ENCODE assay signal across 18 mouse cellular contexts in the genomic region with DNA sequence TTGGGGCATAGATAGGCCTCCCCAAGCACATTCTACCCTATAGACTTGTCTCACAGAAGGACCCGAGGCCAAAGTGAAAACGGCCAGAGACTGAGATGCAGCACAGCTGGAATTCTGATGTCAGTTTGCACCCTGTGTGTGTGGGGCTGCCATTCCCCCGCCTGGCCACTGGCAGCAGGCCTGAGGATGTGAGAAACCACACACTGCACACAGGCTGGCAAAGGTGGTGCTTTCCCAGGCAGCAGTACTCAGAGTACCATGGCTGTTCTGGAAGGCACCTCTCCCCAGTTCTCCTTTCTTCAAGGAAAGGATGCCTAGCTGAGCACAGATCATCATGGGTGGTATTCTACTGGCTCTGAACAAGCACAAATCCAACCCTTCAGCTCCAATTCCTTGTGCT. TPM values are rescaled to one million over a fixed set of nuclear protein-coding genes. Genes with fewer than 3 reads are reported as not detected.
DNase-seq lines count a peak whose midpoint lies in the region; ATAC-seq and TF ChIP-seq lines count a peak whose summit lies in the region.
"Had no signal": no experiment of that assay in that cellular context is flagged by ENCODE, and none has a peak within 500 bp of the region (broad histone marks: within the 10 kb centered on the region; RNA-seq: fewer than 3 reads in every experiment).

No protein-coding gene starts in this region.

- H3K27me3 ChIP-seq in heart, postnatal 0 days (ENCODE audit: control insufficient read depth, insufficient read depth, low read length), result no peaks in the 10 kb centered on the region
- no peaks in the 10 kb centered on the region for H3K27me3 ChIP-seq in heart, adult 2 months (ENCODE audit: control insufficient read depth, insufficient read depth, low read length)
- H3K27me3 ChIP-seq in lung, postnatal 0 days (replicated peaks; ENCODE audit: insufficient read depth, low read length), result no peaks in the 10 kb centered on the region
- H3K27me3 ChIP-seq: embryonic facial prominence, embryonic 13.5 days; Patski had no signal

- no peak overlapping the region for H3K27ac ChIP-seq in heart, postnatal 0 days (ENCODE audit: low read depth)
- H3K27ac ChIP-seq in heart, adult 2 months, result no peak overlapping the region
- H3K27ac ChIP-seq in lung, postnatal 0 days (ENCODE audit: low read length), result no peak overlapping the region
- H3K27ac ChIP-seq: embryonic facial prominence, embryonic 13.5 days; gastrocnemius, adult 2 months; hindbrain, embryonic 14.5 days had no signal

- TF ChIP-seq EP300 in heart, postnatal 0 days (IDR thresholded peaks at IDR 0.05; ENCODE audit: low read depth), result no peak
- no peak for TF ChIP-seq EP300 in heart, adult 2 months (IDR thresholded peaks at IDR 0.05; ENCODE audit: insufficient read depth, low read depth, low read length)
- no peak for TF ChIP-seq EP300 in lung, postnatal 0 days (IDR thresholded peaks at IDR 0.05)

- intact Hi-C loops in heart, adult 2 months (cut with DNase I), result no loop called here

- no peaks in the 10 kb centered on the region for H3K9me3 ChIP-seq in heart, postnatal 0 days (replicated peaks; ENCODE audit: control insufficient read depth, low read length)
- no peaks in the 10 kb centered on the region for H3K9me3 ChIP-seq in lung, postnatal 0 days (ENCODE audit: low read length)
- H3K9me3 ChIP-seq: embryonic facial prominence, embryonic 13.5 days had no signal

- WGBS in heart, postnatal 0 days, result 54% methylated on average over 3 of the region's 3 CpGs
- WGBS in heart, adult 2 months, result 68% methylated on average over 3 of the region's 3 CpGs
- WGBS in lung, postnatal 0 days, result 60% methylated on average over 3 of the region's 3 CpGs

- H3K4me1 ChIP-seq in heart, postnatal 0 days (ENCODE audit: control insufficient read depth, insufficient read depth), result peaks cover 37% of the 10 kb centered on the region
- peaks cover 3% of the 10 kb centered on the region for H3K4me1 ChIP-seq in heart, adult 2 months (ENCODE audit: control insufficient read depth, insufficient read depth, low read length)
- H3K4me1 ChIP-seq in lung, postnatal 0 days (ENCODE audit: insufficient read depth, low read depth, low read length), result no peaks in the 10 kb centered on the region

- no peak overlapping the region for H3K4me2 ChIP-seq in heart, postnatal 0 days (ENCODE audit: low read depth, low read length)
- no peak overlapping the region for H3K4me2 ChIP-seq in lung, postnatal 0 days (replicated peaks; ENCODE audit: low read depth, low read length)
- H3K4me2 ChIP-seq: embryonic facial prominence, embryonic 13.5 days; hindbrain, embryonic 14.5 days had no signal

- no peak for DNase-seq in heart, postnatal 0 days (ENCODE audit: low spot score)
- DNase-seq in heart, adult 2 months, result no peak
- DNase-seq in lung, postnatal 0 days (ENCODE audit: low spot score), result no peak
- no peak for DNase-seq in lung, postnatal 14 days
- DNase-seq in Muller cell, postnatal 12 days (ENCODE audit: inconsistent ontology term), result no peak
- no peak for DNase-seq in c-Kit-positive CD71-positive TER-119-positive erythroid progenitor cells, embryonic 14.5 days (ENCODE audit: low spot score)
- DNase-seq: adrenal gland, postnatal 36 days; cerebellum, adult 11 months; cerebellum, postnatal 25 days; gastrocnemius, adult 2 months; heart, adult 11 months; kidney, adult 2 months; kidney, postnatal 36 days; thymus, adult 18-20 months had no signal

- TF ChIP-seq CTCF in heart, postnatal 0 days (IDR thresholded peaks at IDR 0.05; ENCODE audit: low read depth), result peak; percentile 6; the same call in 1 of the 2 replicates
- TF ChIP-seq CTCF in heart, adult 2 months (IDR thresholded peaks at IDR 0.05), result no peak
- TF ChIP-seq CTCF in lung, postnatal 0 days (IDR thresholded peaks at IDR 0.05), result peak; percentile 58

- ATAC-seq in heart, postnatal 0 days (ENCODE audit: insufficient read depth, low read depth), result no peak
- ATAC-seq in lung, postnatal 0 days, result peak; percentile 47
- ATAC-seq in common myeloid progenitor, adult 5-6 weeks (replicated peaks; ENCODE audit: low read depth, poor library complexity, severe bottlenecking), result peak; percentile 60; the same call in 1 of the 2 replicates
- ATAC-seq: Patski had no signal

- no peak for TF ChIP-seq POLR2A in heart, adult 2 months (IDR thresholded peaks at IDR 0.05; ENCODE audit: insufficient read depth, low read depth, low read length)

- H3K9ac ChIP-seq in heart, postnatal 0 days (replicated peaks; ENCODE audit: low read depth, low read length), result no peak overlapping the region
- no peak overlapping the region for H3K9ac ChIP-seq in heart, adult 2 months (ENCODE audit: low read depth, low read length)
- no peak overlapping the region for H3K9ac ChIP-seq in lung, postnatal 0 days (replicated peaks; ENCODE audit: low read depth)
- H3K9ac ChIP-seq: embryonic facial prominence, embryonic 13.5 days; hindbrain, embryonic 14.5 days had no signal

- no peak overlapping the region for H3K4me3 ChIP-seq in heart, postnatal 0 days (ENCODE audit: low read depth, low read length)
- H3K4me3 ChIP-seq in heart, adult 2 months, result no peak overlapping the region
- no peak overlapping the region for H3K4me3 ChIP-seq in lung, postnatal 0 days (ENCODE audit: low read depth, low read length)
- H3K4me3 ChIP-seq: embryonic facial prominence, embryonic 13.5 days; gastrocnemius, adult 2 months had no signal

- peaks cover 32% of the 10 kb centered on the region for H3K36me3 ChIP-seq in heart, postnatal 0 days (replicated peaks; ENCODE audit: control insufficient read depth, insufficient read depth, low read length)
- no peaks in the 10 kb centered on the region for H3K36me3 ChIP-seq in heart, adult 2 months (ENCODE audit: control insufficient read depth, insufficient read depth, low read length)
- 0 out of 2 replicates have a peak, but pooled peaks cover 7% of the 10 kb centered on the region for H3K36me3 ChIP-seq in lung, postnatal 0 days (ENCODE audit: insufficient read depth, low read length)

- H3K79me2 ChIP-seq in heart, adult 2 months (replicated peaks; ENCODE audit: control insufficient read depth, insufficient read depth, low read length), result no peaks in the 10 kb centered on the region; the same call in 1 of the 2 replicates

RNA-seq across cellular contexts. Expression of a gene that starts 33.7 kb away (rescaled TPM):
- total RNA-seq in heart, postnatal 0 days (2014; rRNA removed; ENCODE audit: low replicate concordance), result 136 and 190 TPM in 2 replicates
- polyA plus RNA-seq in heart, postnatal 0 days (2015; fragmentation: Nextera tagmentation; extraction: Ambion mirVana), result 60.9 and 70.1 TPM in 2 replicates
- 100 to 1,000 TPM; 103 to 123 TPM for total RNA-seq in heart, adult 2 months (2021)
- 68.9 and 81.6 TPM in 2 replicates for polyA plus RNA-seq in heart, adult 2 months (2012; rRNA removed)
- polyA plus RNA-seq in lung, postnatal 0 days (2015; fragmentation: Nextera tagmentation; extraction: Ambion mirVana), result 59.4 and 69.4 TPM in 2 replicates
- 34.7 and 47.1 TPM in 2 replicates for total RNA-seq in common myeloid progenitor, adult 5-6 weeks (2017)
